Mouse (Mus musculus): ENCODE data around the gene Rnft2.
A peak's percentile ranks its signal among the peaks of the same experiment; 100 is the strongest.

The Rnft2 gene

GRCm38 (mm10) chr5:118171665-118172064 lies 73.3 kb downstream of the Rnft2 start:
- DNase-seq, result no peak

GRCm38 (mm10) chr5:118170888-118171529 lies 73.9 kb downstream of the Rnft2 start:
- DNase-seq, result peak; percentile 89

GRCm38 (mm10) chr5:118169222-118170221 lies 75.4 kb downstream of the Rnft2 start:
- peak; percentile 93 for DNase-seq

- DNase-seq, result peak; percentile 79
These were observed 77.3 kb downstream of the Rnft2 start for GRCm38 (mm10) chr5:118167561-118167995.

- no peak for DNase-seq
These were observed 79.5 kb downstream of the Rnft2 start for GRCm38 (mm10) chr5:118165462-118165861.

GRCm38 (mm10) chr5:118164581-118164980 lies 80.3 kb downstream of the Rnft2 start, which contains the start of gene Hrk:
Hrk (plus strand) TSS chr5:118164648.
- DNase-seq, result no peak

GRCm38 (mm10) chr5:118160691-118161090 lies 84.2 kb downstream of the Rnft2 start:
- no peak for DNase-seq

GRCm38 (mm10) chr5:118156976-118157375 lies 87.9 kb downstream of the Rnft2 start:
- no peak for DNase-seq

GRCm38 (mm10) chr5:118155565-118155947 lies 89.4 kb downstream of the Rnft2 start:
- no peak for DNase-seq

GRCm38 (mm10) chr5:118154839-118155564 lies 89.9 kb downstream of the Rnft2 start, which contains the start of gene Fbxw8:
Fbxw8 (minus strand) TSS chr5:118155464.
- DNase-seq, result peak; percentile 98

- peak; percentile 94 for DNase-seq
These were observed 95.2 kb downstream of the Rnft2 start for GRCm38 (mm10) chr5:118149711-118150110.

- peak; percentile 90 for DNase-seq
These were observed 97.7 kb downstream of the Rnft2 start for GRCm38 (mm10) chr5:118147264-118147663.

GRCm38 (mm10) chr5:118145999-118146679 lies 98.8 kb downstream of the Rnft2 start:
- peak; percentile 95 for DNase-seq

GRCm38 (mm10) chr5:118145458-118145857 lies 99.5 kb downstream of the Rnft2 start:
- DNase-seq, result peak; percentile 90

- peak; percentile 91 for DNase-seq
These were observed 100.1 kb downstream of the Rnft2 start for GRCm38 (mm10) chr5:118144770-118145169.

- DNase-seq, result no peak
These were observed 100.6 kb downstream of the Rnft2 start for GRCm38 (mm10) chr5:118144327-118144726.

GRCm38 (mm10) chr5:118143211-118144026 lies 101.5 kb downstream of the Rnft2 start:
- peak; percentile 99 for DNase-seq

- peak; percentile 91 for DNase-seq
These were observed 102.4 kb downstream of the Rnft2 start for GRCm38 (mm10) chr5:118142471-118142870.
